Mouse (Mus musculus) cerebral cortex, adult 2 months (tissue): ENCODE data around the gene Rnf6.

Experiments
- WGBS: fragments of 180-500 bp; shearing (Covaris S2); methylation state at CpG from one replicate; pipeline ENCODE4 v1.1.7; 2018; 5-methylcytosine and 5-hydroxymethylcytosine counted together

Gene Rnf6

DNA sequence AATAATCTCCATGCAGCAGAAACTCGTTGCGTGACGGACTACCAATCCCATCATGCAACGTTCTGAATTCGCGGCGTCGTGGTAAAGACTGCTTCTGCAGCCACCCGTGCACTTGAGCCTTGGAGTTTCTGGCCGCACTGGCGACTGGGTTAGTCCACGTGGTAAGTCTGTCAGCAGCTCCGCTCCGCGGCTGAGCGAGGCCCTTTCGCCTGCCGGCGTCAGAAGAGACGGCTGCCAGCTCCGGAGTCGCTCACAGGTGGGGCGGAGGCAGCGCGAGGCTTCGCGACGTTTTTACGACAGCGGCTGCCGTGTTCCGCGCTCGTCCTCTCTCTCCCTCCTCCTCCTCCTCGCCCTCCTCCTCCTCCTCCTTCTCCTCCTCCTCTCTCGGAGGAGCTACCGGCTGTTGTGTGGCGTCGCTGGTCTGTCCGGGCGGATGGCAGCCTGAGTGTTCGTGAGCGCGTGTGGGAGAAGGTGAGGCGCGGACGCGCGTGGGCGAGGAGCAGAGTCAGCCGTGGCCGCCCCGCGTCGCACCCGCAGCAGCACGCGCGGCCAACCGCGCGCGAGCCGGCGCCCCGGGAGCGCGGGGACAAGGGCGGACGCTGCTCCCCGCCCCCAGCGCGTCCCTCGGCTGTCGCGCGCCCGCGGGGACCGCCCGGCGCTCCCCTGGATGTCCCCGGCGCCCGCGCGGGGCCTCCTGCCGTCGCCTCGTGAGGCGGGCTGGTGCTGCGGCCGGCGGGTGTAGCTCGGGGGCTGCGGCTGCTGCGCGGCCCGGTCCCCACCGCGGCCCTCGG lies 9.7 kb upstream of the Rnf6 start, which contains the start of gene Cdk8:
Gene Cdk8 (plus strand): TSS at position 367 of the 791 bp plus-strand sequence.
- WGBS, result under 1% methylated on average over 98 of the region's 102 CpGs

DNA sequence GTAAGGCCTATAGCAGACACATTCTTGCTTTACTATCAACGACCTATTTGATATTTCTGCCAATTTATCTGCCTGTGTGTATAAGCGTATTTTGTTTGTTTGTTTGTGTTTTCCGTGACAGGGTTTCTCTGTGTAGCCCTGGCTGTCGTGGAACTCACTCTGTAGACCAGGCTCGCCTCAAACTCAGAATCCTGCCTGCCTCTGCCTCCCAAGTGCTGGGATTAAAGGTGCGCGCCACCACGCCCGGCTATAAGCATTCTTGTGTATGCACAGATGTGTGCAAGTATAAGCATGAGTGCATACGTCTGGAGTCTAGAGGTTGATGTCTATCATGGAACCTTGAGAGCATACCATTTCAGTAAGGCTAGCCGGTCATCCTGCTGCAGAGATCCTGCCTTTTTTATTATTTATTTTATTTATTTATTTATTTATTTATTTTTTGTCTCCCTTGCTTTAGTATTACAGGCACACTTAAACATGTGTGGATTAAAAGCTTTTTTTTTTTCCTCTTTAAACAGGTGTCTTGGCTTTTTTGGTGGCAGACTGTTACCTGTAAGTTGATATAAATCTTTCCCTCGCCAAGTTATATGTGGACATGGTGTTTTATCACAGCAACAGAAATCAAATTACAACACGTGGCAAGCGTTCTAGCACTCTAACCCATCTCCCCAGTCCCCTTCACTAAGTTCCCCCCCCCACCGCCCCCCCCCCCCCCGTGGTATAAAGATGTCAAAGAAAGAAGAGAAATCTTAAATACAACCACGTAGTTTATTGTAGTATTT lies 8.7 kb upstream of the Rnf6 start:
- 58% methylated on average over 17 of the region's 17 CpGs for WGBS

DNA sequence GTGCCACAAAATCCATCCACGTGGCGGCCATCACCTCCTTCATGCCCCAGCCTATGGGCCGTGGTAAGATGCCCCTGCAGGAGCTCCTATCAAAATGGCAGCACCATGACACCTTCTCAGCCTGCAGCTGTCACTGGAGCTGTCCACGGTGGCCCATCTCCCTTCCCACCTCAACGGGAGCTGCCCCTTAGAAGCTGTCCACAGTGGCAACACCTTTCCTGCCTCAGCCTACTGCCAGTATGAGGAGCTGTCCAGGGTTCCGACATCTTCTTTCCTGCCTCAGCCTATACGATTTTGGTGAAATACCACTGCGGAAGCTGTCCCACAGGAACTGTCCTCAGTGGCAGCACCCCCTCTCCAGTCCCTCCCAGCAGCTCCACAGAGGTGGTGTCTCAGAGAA lies 6.1 kb upstream of the Rnf6 start:
- WGBS, result 86% methylated on average over 8 of the region's 8 CpGs

DNA sequence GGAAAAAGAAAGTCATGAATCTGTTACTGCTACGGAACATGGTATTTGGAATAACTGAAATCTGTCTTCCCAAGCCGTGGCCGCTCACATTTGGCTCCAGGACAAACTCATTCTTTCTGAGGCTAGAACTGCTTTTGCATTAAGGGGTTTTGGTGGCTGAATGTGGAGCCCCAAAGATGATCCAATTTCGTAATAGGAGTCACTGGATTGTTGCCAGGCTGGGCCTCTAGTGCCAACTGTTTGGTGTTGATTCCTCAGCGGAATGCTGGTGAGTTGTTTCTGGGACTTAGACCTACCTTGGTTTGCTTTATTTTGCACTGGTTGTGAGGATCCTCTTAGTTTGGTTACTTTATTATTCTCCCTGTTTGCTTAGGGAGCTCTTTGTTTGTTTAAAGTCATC lies 2.4 kb upstream of the Rnf6 start:
- WGBS, result 67% methylated on average over 5 of the region's 5 CpGs

DNA sequence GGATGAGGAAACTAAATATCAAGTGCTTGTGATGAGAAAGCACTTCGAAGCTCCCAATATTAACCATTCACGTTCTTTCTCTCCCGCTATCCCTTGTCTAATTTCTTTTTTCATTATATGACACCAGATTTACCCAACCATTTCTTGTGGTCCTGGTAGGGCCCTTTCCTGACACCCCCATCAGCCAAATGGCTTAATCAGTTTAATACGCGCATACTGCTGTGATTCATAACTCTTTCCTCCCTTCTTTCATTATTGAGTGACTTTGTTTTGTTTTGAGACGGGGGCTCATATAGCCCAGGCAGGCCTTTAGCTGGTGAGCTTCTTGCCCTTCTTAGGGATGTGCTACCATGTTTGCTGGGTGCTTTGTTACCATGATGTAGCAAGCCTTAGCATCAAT lies 367 bp upstream of the Rnf6 start:
- WGBS, result 28% methylated on average over 6 of the region's 6 CpGs

DNA sequence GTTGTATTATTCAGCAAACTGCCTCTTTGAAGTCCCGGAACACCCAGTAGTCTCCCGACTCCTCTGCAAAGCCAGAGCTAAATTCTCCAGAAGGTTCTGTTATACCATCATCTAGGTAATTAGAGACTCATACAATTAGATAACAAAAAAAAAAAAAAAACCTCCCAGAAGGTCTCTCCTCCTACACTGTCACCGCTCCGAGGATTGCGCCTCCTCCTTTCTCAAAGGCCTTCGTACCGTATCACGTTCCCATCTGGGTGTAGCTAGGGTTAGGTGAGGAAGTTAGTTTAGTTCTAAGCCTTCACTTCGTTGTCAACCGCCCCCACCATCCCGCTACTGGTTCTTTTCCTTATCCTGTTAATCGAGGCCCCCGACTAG lies 865 bp downstream of the Rnf6 start:
- WGBS, result 1% methylated on average over 13 of the region's 13 CpGs

DNA sequence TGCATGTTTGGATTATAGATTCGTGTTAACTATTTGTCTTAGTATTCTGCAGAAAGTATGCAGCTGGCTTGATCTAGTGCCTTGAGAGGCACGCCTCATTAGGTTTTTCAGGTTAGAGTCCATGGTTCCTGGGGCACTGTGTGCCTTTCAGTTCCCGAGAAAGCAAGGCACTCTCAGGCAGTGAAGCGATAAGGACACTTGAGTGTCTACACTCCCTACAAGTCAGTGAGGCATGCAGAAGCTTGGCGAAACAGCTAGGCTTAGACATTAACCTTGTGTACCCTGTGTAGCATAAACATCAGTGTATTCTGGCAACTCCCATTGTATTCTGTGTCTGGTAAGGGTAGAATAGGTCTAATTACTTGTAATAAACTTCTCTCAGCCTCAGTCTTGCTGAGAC lies 15.8 kb downstream of the Rnf6 start:
- 91% methylated on average over 5 of the region's 5 CpGs for WGBS

DNA sequence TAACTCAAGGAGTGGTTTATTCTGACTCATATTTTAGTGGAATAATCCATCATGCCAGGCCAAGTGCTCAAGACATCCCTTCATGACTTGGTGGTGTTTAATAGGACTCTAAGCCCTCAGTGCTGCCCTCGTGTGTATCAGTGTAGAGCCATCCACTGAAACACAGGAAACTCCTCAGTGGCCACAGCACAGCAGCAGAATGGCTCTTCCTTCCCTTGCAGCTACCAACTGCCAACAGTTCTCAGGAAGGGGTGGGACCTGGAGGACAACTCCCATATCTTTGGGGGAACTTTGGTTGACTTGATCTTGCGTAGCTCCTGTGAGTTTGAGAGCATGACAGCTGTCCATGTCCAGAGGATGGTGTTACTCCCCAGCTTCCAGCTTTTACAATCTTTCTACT lies 17.4 kb downstream of the Rnf6 start:
- 73% methylated on average over 2 of the region's 2 CpGs for WGBS

DNA sequence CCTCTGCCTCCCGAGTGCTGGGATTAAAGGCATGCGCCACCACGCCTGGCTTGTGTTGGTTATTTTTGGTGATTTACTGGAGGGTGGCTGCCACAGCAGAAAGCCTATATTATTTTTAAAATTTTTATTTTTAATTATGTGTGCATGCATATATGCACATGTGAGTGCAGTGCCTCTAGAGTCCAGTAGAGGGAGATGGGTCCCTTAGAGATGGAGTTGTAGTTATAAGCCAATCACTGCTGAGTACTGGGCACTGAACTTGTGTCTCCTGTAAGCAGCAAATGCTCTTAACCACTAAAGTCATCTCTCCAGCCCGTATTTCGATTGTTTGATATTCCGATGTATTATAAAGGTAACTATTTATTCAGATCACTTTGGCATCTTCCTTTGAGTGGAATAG lies 20.8 kb downstream of the Rnf6 start:
- WGBS, result 100% methylated on average over 6 of the region's 6 CpGs

DNA sequence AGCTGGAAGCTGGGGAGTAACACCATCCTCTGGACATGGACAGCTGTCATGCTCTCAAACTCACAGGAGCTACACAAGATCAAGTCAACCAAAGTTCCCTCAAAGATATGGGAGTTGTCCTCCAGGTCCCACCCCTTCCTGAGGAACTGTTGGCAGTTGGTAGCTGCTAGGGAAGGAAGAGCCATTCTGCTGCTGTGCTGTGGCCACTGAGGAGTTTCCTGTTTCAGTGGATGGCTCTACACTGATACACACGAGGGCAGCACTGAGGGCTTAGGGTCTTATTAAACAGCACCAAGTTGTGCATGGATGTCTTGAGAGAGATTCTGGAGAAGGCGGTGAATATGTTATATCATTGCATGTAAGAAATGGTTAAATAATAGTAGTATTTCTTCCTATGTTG lies 21.8 kb downstream of the Rnf6 start:
- 70% methylated on average over 2 of the region's 2 CpGs for WGBS

DNA sequence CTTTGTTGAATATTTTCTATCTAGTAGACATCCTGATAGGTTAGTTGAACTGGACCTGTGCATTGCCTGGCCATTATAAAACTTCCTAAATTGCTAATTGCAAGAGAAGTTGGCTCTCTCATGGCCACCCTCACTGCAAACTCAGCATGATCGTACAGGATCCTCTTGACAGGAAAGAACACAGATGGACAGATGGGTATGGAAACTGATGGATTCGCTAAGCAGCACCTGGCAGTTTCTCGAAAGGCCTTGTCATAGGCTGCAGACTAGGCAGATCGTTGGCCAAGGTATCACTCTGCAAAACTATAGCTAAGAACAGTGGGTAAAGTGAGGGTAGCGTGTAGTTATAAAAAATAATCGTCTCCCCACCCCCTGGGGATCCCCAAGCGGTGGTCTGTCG lies 28.0 kb downstream of the Rnf6 start:
- 85% methylated on average over 8 of the region's 8 CpGs for WGBS

DNA sequence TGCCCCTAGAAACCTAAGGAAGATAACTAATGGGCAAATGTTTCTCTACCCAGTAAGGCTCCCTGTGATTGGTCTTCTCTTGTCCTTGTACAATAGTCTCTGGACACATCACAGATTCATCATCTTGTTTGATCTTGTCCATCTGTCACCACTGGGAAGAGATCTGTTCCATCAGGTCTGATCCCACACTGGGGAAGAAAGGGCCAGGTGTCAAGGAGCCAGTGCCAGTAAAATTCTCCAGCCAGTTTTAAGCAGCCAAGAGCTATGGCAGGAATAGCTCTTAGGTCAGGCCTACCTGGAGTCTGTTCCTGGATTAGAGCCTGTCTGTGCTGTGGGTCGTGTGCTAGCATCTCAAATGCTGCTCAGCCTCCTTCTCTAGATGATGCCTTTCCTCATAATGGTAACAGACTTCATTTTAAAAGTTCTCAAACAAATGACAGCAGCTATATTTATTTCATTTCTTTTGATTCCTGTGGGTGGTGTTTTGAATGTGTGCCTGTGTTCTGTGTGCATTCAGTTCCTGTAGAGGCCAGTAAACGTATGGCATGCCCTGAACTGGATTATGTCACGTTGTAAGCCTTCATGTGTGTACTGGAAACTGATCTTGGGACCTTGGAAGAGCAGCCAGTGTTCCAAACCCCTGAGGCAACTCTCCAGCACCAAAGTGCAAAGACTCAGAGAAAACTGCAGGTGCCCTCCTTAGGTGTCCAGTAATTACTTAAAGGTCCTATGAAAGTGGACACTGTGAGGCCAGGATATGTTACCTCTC lies 30.7 kb downstream of the Rnf6 start:
- 70% methylated on average over 3 of the region's 3 CpGs for WGBS

DNA sequence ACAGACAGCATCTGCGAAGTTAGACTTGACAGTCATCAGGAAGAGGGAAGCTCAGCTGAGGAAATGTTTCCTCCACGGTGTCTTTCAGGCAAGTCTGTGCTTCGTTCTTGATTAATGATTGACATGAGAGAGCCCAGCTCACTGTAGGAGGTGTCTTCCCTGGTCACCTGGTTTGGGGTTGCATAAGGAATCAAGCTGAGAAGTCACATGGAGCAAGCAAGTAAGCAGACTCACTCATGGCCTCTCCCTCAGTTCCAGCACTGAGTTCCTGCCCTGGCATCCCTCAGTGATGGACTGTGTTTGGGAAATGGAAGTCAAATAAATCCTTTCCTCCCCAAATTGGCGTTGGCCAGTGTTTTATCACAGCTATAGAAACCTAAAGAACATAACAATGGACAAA lies 31.3 kb downstream of the Rnf6 start:
- WGBS, result 74% methylated on average over 4 of the region's 4 CpGs

DNA sequence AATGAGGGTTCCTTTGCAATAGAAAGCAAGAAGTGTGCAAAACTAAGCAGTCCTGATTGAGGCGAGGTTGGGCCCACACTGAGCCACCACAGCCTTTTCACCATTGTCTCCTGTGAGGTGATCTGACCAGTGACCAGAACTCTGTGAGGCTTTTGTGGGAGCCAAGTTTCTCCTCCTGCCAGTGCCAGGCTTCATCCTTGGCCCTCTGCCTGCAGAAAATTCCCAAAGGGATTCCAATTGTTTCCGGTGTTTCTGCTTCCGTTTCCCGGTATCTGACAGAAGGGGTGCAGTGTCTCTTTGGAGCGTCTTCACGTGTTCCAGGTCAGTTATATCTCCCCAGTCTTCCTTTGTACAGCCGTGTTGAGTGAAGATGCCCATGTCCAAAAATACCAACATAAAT lies 32.6 kb downstream of the Rnf6 start:
- 79% methylated on average over 7 of the region's 7 CpGs for WGBS

DNA sequence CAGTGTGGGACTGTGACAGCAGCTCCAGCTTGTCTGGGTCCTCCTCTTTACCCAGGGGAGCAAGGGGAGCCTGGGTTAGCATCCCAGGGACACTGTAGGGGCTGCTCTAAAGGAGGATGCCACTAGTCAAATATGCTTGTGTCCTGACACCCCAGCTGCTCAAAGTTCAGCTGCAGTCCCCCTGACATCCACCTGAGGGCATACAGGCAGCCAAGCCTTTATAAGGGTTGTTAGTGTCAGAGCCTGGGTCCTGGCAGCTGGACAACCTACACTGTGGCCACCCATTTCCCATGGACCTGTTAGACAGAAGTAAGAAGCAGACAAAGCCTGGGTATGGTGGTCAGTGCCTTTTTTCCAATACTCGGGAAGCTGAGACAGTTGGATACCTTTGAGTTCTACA lies 33.2 kb downstream of the Rnf6 start:
- 93% methylated on average over 1 of the region's 1 CpGs for whole genome bisulfite sequencing

DNA sequence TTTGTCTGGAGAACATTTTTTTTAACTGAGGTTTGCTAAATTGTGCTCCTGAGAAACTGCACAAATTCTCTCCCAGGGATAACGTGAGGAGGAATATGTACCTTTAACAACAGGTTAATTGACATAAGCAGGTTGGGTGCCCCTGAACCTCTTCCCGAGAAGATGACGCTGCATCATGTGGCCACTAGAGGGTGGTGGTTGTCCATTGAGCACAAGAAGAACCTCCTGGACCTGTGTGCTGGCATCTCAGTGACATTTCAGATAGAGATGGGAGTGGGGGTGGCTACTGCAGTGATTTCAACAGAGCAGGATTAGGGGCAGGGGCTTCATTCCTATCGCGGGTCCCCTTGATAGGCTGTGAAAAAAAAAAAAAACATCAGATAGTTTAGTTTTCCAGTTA lies 33.9 kb downstream of the Rnf6 start:
- WGBS, result 24% methylated on average over 5 of the region's 5 CpGs

DNA sequence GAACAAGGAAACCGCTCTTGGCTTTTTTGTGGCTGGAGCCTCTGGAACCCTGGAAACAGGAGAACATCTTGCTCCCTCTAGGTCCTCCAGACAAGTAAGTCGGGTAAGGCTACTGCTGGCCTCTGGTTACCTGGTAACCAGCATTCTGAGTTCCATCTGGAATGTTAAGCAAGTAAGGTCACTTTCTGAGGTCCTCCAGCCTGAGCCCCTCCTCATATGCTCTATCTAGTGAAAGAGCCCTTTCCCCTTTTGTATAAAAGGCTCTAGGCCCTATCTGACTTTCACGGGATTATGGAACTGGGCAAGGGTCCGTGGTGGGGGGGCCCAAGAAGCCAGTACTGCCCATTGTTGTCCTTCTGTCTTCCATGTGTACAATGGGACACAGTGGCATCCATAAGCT lies 36.2 kb downstream of the Rnf6 start, which contains the start of gene 1700001J03Rik:
Gene 1700001J03Rik (minus strand): TSS at position 101 of the 400 bp plus-strand sequence.
- WGBS, result 78% methylated on average over 4 of the region's 4 CpGs

DNA sequence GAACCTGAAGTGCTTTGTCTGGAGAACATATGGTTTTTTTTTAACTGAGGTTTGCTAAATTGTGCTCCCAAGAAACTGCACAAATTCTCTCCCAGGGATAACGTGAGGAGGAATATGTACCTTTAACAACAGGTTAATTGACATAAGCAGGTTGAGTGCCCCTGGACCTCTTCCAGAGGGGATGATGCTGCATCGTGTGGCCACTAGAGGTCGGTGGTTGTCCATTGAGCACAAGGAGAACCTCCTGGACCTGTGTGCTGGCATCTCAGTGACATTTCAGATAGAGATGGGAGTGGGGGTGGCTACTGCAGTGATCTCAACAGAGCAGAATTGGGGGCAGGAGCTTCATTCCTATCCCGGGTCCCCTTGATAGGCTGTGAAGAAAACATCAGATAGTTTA lies 48.6 kb downstream of the Rnf6 start:
- 60% methylated on average over 4 of the region's 4 CpGs for WGBS

DNA sequence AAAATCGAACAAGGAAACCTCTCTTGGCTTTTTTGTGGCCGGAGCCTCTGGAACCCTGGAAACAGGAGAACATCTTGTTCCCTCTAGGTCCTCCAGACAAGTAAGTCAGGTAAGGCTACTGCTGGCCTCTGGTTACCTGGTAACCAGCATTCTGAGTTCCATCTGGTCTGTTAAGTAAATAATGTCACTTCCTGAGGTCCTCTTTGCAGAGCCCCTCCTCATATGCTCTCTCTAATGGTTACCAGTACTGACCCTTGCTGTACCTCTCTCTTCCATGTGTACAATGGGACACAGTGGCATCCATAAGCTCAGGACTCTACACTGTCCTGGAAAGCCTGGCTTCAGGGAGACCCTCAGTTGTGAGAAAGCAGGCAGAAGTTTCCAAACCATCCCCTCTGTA lies 50.7 kb downstream of the Rnf6 start, which contains the start of gene Gm6309:
Gene Gm6309 (minus strand): TSS at position 101 of the 400 bp plus-strand sequence.
- 77% methylated on average over 2 of the region's 2 CpGs for WGBS

DNA sequence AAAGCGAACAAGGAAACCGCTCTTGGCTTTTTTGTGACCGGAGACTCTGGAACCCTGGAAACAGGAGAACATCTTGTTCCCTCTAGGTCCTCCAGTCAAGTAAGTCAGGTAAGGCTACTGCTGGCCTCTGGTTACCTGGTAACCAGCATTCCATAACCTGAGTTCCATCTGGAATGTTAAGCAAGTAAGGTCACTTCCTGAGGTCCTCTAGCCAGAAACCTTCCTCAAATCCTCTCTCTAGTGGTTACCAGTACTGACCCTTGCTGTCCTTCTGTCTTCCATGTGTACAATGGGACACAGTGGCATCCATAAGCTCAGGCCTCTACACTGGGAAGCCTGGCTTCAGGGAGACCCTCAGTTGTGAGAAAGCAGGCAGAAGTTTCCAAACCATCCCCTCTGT lies 60.9 kb downstream of the Rnf6 start, which contains the start of gene Gm5565:
Gene Gm5565 (minus strand): TSS at position 101 of the 400 bp plus-strand sequence.
- 96% methylated on average over 3 of the region's 3 CpGs for WGBS
